Mouse (Mus musculus) forebrain, embryonic 15.5 days (tissue): ENCODE results near the gene Itgal. TPM values are rescaled to one million over a fixed set of nuclear protein-coding genes. Genes with fewer than 3 reads are reported as not detected.

Experiments used
- ATAC-seq: fragments of 200-750 bp; cut with Nextera tagmentation; replicated peaks from 2 replicates; pipeline ENCODE4 v1.8.0; 2017; ENCODE audit warnings: mild to moderate bottlenecking, moderate TSS enrichment, moderate library complexity
- H3K27ac ChIP-seq: fragments of 300-500 bp; sonication (generic); replicated peaks from 2 replicates; pipeline ENCODE4 v1.5.1; 2015; ENCODE audit warnings: mild to moderate bottlenecking, inconsistent platforms
- H3K27me3 ChIP-seq: fragments of 300-500 bp; sonication (generic); 2 replicates; pipeline ENCODE4 v1.6.1; 2015; ENCODE audit warnings: inconsistent platforms
- H3K36me3 ChIP-seq: fragments of 300-500 bp; sonication (generic); 2 replicates; pipeline ENCODE4 v1.6.1; 2015; ENCODE audit warnings: mild to moderate bottlenecking, inconsistent platforms
- H3K4me1 ChIP-seq: fragments of 300-500 bp; sonication (generic); 2 replicates; pipeline ENCODE4 v1.6.1; 2015; ENCODE audit warnings: inconsistent platforms
- H3K4me2 ChIP-seq: fragments of 300-500 bp; sonication (generic); replicated peaks from 2 replicates; pipeline ENCODE4 v1.6.1; 2015; ENCODE audit warnings: mild to moderate bottlenecking, inconsistent platforms
- H3K4me3 ChIP-seq: fragments of 300-500 bp; sonication (generic); 2 replicates; pipeline ENCODE4 v1.5.1; 2015; ENCODE audit warnings: mild to moderate bottlenecking, inconsistent platforms
- H3K9ac ChIP-seq: fragments of 300-500 bp; sonication (generic); replicated peaks from 2 replicates; pipeline ENCODE4 v1.6.1; 2015; ENCODE audit warnings: mild to moderate bottlenecking, inconsistent platforms
- H3K9me3 ChIP-seq: fragments of 300-500 bp; sonication (generic); 2 replicates; pipeline ENCODE4 v1.6.1; 2016; ENCODE audit warnings: inconsistent platforms
- WGBS: fragments of 180-500 bp; shearing (Covaris S2); methylation state at CpG from one replicate; pipeline ENCODE4 v1.1.7; 2015; ENCODE audit warnings: mixed read lengths; 5-methylcytosine and 5-hydroxymethylcytosine counted together
- polyA plus RNA-seq: library from polyadenylated mRNA; unstranded; fragments of >200 nt; fragmentation: Nextera tagmentation; extraction: Ambion mirVana; gene quantifications from 2 replicates; pipeline ENCODE4 v1.2.1, GENCODE M21; 2015

Gene Itgal
- polyA plus RNA-seq, 1 experiment from 2014 or later = 0.28 TPM

DNA sequence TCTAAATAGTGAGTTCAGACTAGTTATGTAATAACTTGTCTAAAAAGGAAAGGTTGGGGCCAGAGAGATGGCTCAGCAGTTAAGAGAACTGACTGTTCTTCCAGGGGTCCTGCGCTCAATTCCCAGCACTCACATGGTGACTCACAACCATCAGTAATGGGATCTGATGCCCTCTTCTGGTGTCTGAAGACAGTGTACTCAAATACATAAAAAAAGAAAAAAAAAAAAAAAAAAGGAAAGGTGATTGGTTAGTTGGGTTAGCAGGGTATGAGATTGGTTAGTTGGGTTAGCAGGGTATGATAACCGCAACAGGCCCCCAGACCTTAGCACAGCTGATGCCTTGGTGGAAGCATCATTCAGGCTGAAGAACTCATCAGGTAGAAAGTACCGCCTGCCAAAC lies 32.5 kb upstream of the Itgal start:
- Histone ChIP-seq H3K36me3 (peaks cover 5% of the 10 kb centered on the region; the same call in 1 of the 2 replicates), H3K27me3 (no peaks in the 10 kb centered on the region), H3K9me3 (no peaks in the 10 kb centered on the region), H3K4me1 (peaks cover 19% of the 10 kb centered on the region), H3K4me2 (no peak overlapping the region), H3K9ac (no peak overlapping the region), H3K4me3 (no peak overlapping the region), H3K27ac (no peak overlapping the region)
- WGBS = 83% methylated on average over 3 of the region's 3 CpGs
- ATAC-seq = no peak

- Histone ChIP-seq H3K27me3 (no peaks in the 10 kb centered on the region), H3K27ac (no peak overlapping the region), H3K4me1 (peaks cover 23% of the 10 kb centered on the region), H3K36me3 (peaks cover 26% of the 10 kb centered on the region), H3K4me3 (no peak overlapping the region), H3K4me2 (no peak overlapping the region), H3K9ac (no peak overlapping the region), H3K9me3 (no peaks in the 10 kb centered on the region)
- 94% methylated on average over 2 of the region's 2 CpGs for WGBS
- ATAC-seq = no peak
Measured at GRCm38 (mm10) chr7:127270256-127270655, 25.8 kb upstream of the Itgal start.

DNA sequence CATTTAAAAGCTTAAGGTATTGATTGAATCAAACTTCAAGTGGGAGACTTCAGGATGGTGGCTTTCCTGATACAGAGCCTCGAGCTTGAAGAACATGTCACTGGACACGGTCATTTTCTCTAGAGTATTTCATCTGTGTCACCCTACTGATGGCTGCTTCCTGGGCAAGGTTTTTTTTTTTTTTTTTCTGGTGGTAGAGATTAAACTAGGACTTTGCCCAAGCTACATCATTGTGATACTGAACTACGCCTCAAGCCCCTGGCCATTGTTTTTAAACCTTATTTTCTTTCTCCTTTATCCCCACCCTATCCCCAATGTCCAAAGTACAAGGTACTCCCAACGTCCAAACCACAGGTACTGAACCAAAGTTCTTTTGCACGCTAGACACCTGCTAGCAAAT lies 25.4 kb upstream of the Itgal start:
- peaks cover 26% of the 10 kb centered on the region for H3K36me3 ChIP-seq

DNA sequence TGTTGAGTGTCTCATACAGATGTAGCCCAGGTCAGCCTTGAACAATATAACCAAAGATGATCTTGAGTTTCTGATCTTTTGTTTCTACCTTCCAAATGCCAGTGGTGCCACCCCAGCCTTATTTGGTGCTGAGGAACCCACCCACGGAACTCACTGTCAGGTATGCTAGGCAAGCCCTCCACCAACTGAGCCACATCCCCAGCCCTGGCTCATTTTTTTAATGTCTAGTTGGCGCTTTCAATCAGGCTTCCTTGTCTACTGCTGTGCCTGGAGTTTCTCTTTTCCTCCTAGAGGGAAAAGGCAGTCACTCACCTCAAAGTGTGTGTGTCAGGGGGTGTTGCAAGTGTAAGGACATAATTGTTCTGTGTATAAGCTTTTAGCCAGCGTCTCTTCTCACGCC lies 25.0 kb upstream of the Itgal start:
- ATAC-seq = no peak
- peaks cover 26% of the 10 kb centered on the region for H3K36me3 ChIP-seq
- 98% methylated on average over 4 of the region's 4 CpGs for WGBS
- H3K27me3 ChIP-seq = no peaks in the 10 kb centered on the region
- H3K27ac ChIP-seq = no peak overlapping the region
- H3K4me2 ChIP-seq = no peak overlapping the region
- no peak overlapping the region for H3K4me3 ChIP-seq
- peaks cover 23% of the 10 kb centered on the region for H3K4me1 ChIP-seq
- no peaks in the 10 kb centered on the region for H3K9me3 ChIP-seq
- H3K9ac ChIP-seq = no peak overlapping the region

More for the DNA sequence above, 25.4 kb upstream of the Itgal start:
- H3K4me1 ChIP-seq = peaks cover 23% of the 10 kb centered on the region
- no peaks in the 10 kb centered on the region for H3K27me3 ChIP-seq
- 95% methylated on average over 5 of the region's 5 CpGs for WGBS
- no peak for ATAC-seq
- no peaks in the 10 kb centered on the region for H3K9me3 ChIP-seq
- no peak overlapping the region for H3K27ac ChIP-seq
- no peak overlapping the region for H3K4me2 ChIP-seq
- no peak overlapping the region for H3K4me3 ChIP-seq
- no peak overlapping the region for H3K9ac ChIP-seq

- Histone ChIP-seq H3K9ac (no peak overlapping the region), H3K36me3 (peaks cover 26% of the 10 kb centered on the region), H3K4me1 (peaks cover 23% of the 10 kb centered on the region), H3K4me2 (peak overlapping the region; percentile 92), H3K27me3 (no peaks in the 10 kb centered on the region), H3K27ac (no peak overlapping the region), H3K9me3 (no peaks in the 10 kb centered on the region), H3K4me3 (peak overlapping the region; percentile 81)
- ATAC-seq = no peak
- WGBS = 94% methylated on average over 15 of the region's 15 CpGs
Measured at GRCm38 (mm10) chr7:127272566-127272965, 23.5 kb upstream of the Itgal start.

- Histone ChIP-seq H3K4me2 (peak overlapping the region; percentile 92), H3K4me1 (peaks cover 23% of the 10 kb centered on the region), H3K4me3 (peak overlapping the region; percentile 81), H3K27ac (peak overlapping the region; percentile 77), H3K9ac (peak overlapping the region; percentile 89), H3K9me3 (no peaks in the 10 kb centered on the region), H3K27me3 (no peaks in the 10 kb centered on the region), H3K36me3 (peaks cover 23% of the 10 kb centered on the region)
- ATAC-seq = peak; percentile 64
- 16% methylated on average over 50 of the region's 50 CpGs for WGBS
Measured at GRCm38 (mm10) chr7:127273118-127273923, 22.7 kb upstream of the Itgal start.

GRCm38 (mm10) chr7:127273925-127274789 lies 21.9 kb upstream of the Itgal start, which contains the start of gene Sephs2:
TSS of gene Sephs2 (minus strand) at chr7:127274055.
- H3K4me2 ChIP-seq = peak within 1 kb of the TSS; percentile 92
- peak within 1 kb of the TSS; percentile 89 for H3K9ac ChIP-seq
- ATAC-seq = peak; percentile 94
- H3K36me3 ChIP-seq = peaks cover 16% of the 10 kb centered on the region
- H3K4me3 ChIP-seq = peak within 1 kb of the TSS; percentile 81
- H3K27me3 ChIP-seq = no peaks in the 10 kb centered on the region
- WGBS = 2% methylated on average over 39 of the region's 39 CpGs
- H3K9me3 ChIP-seq = no peaks in the 10 kb centered on the region
- H3K27ac ChIP-seq = peak within 1 kb of the TSS; percentile 77
- peaks cover 23% of the 10 kb centered on the region for H3K4me1 ChIP-seq

- H3K9me3 ChIP-seq = no peaks in the 10 kb centered on the region
- H3K4me1 ChIP-seq = peaks cover 21% of the 10 kb centered on the region
- no peak for ATAC-seq
- no peak overlapping the region for H3K27ac ChIP-seq
- no peak overlapping the region for H3K4me2 ChIP-seq
- 76% methylated on average over 5 of the region's 5 CpGs for WGBS
- H3K27me3 ChIP-seq = no peaks in the 10 kb centered on the region
- no peak overlapping the region for H3K4me3 ChIP-seq
- H3K36me3 ChIP-seq = peaks cover 1% of the 10 kb centered on the region
- H3K9ac ChIP-seq = no peak overlapping the region
Measured at GRCm38 (mm10) chr7:127276519-127276961, 19.5 kb upstream of the Itgal start.

- Histone ChIP-seq H3K27me3 (no peaks in the 10 kb centered on the region), H3K36me3 (no peaks in the 10 kb centered on the region), H3K9me3 (no peaks in the 10 kb centered on the region), H3K27ac (no peak overlapping the region), H3K4me2 (no peak overlapping the region), H3K4me1 (peaks cover 5% of the 10 kb centered on the region; the same call in 1 of the 2 replicates), H3K9ac (no peak overlapping the region), H3K4me3 (no peak overlapping the region)
- ATAC-seq = no peak
- WGBS = 22% methylated on average over 8 of the region's 8 CpGs
Measured at GRCm38 (mm10) chr7:127278311-127278710, 17.7 kb upstream of the Itgal start.

DNA sequence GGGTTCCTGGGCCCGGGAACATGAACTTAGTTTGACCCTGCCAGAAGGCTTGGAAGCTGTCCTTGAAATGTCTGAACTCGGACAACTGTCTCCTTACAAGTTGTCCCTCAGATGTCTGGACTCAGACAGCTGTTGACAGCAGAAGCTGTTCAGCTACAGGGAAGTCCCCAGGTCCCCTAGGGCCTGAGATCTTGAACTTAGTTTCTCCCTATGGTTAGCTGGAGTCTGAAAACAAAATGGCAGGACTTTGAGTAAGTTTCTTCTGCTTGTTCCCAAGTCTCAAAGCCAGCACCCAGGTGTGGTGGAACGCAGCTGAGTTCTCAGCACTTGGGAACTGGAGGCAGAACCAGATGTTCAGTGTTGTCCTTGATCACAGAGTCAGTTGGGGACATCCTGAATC lies 16.0 kb upstream of the Itgal start:
- WGBS = 85% methylated on average over 3 of the region's 3 CpGs
- H3K27ac ChIP-seq = no peak overlapping the region
- no peaks in the 10 kb centered on the region for H3K36me3 ChIP-seq
- no peaks in the 10 kb centered on the region for H3K4me1 ChIP-seq
- H3K27me3 ChIP-seq = no peaks in the 10 kb centered on the region
- H3K9me3 ChIP-seq = no peaks in the 10 kb centered on the region
- no peak overlapping the region for H3K9ac ChIP-seq
- H3K4me2 ChIP-seq = no peak overlapping the region
- ATAC-seq = no peak
- H3K4me3 ChIP-seq = no peak overlapping the region

- Histone ChIP-seq H3K9me3 (no peaks in the 10 kb centered on the region), H3K9ac (no peak overlapping the region)
Measured at GRCm38 (mm10) chr7:127281114-127281513, 14.9 kb upstream of the Itgal start.

DNA sequence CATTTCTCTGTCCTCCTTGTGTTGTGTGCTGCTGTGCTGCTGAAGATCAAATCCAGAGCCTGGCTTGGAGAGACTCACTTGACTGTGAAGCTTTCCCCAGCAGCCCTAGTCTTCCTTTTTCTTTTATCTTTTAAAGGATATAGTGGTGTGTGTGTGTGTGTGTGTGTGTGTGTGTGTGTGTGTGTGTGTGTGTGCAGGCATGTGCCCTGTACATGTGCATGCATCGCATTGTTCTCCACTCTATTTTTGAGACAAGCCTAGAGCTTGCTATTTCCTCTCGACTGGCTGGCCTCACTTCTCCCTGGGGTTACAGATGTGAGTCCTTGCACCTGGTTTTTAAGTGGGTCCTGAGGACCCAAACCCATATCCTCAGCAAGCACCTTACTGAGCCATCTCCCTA lies 13.9 kb upstream of the Itgal start:
- no peaks in the 10 kb centered on the region for H3K9me3 ChIP-seq
- H3K4me1 ChIP-seq = no peaks in the 10 kb centered on the region
- no peaks in the 10 kb centered on the region for H3K27me3 ChIP-seq
- ATAC-seq = no peak
- H3K9ac ChIP-seq = no peak overlapping the region
- no peak overlapping the region for H3K27ac ChIP-seq
- 88% methylated on average over 2 of the region's 2 CpGs for WGBS
- H3K4me2 ChIP-seq = no peak overlapping the region
- no peak overlapping the region for H3K4me3 ChIP-seq
- no peaks in the 10 kb centered on the region for H3K36me3 ChIP-seq

More at GRCm38 (mm10) chr7:127281114-127281513, 14.9 kb upstream of the Itgal start:
- Histone ChIP-seq H3K27me3 (no peaks in the 10 kb centered on the region), H3K36me3 (no peaks in the 10 kb centered on the region), H3K4me2 (no peak overlapping the region), H3K4me3 (no peak overlapping the region), H3K27ac (no peak overlapping the region), H3K4me1 (no peaks in the 10 kb centered on the region)
- ATAC-seq = no peak
- WGBS = 81% methylated on average over 4 of the region's 4 CpGs
